Mouse (Mus musculus) MEL (cell line): ENCODE measurements around the gene Fxn.
"Not testable (repeated sequence)": the region's sequence is repeated elsewhere in the genome, so short reads cannot be mapped to it uniquely, and the experiment has no call there.

Experiments used
- GATA1 ChIP-seq: IDR thresholded peaks from 2 replicates; pipeline ENCODE4 v1.6.1; 2011; ENCODE audit warnings: low read depth, low read length, improper control_type of control experiment
- NRF1 ChIP-seq: IDR thresholded peaks from 2 replicates; pipeline ENCODE4 v1.6.1; 2014; ENCODE audit warnings: low read depth, mild to moderate bottlenecking, inconsistent platforms, low read length, improper control_type of control experiment, moderate library complexity; ENCODE audit not compliant: poor library complexity, insufficient read depth, severe bottlenecking

GRCm38 (mm10) chr19:24232356-24232755 lies 48.0 kb downstream of the Fxn start:
- TF ChIP-seq GATA1, NRF1: not testable (repeated sequence)
